Mouse (Mus musculus) left cerebral cortex, adult 6 months (tissue): Measurements from ENCODE around the gene Cyp2c50. TPM values are rescaled to one million over a fixed set of nuclear protein-coding genes. Genes with fewer than 3 reads are reported as not detected.

Experiments
- long read RNA-seq, 2 experiments: library from polyadenylated mRNA; unstranded; transcript quantifications; one replicate each; pipeline ENCODE4 v2.0.0; 2019 to 2020
- polyA plus RNA-seq: library from polyadenylated mRNA; unstranded; fragments of <200 nt; fragmentation: Nextera tagmentation; gene quantifications from 2 replicates; pipeline ENCODE4 v1.2.3, GENCODE M21; 2021

The Cyp2c50 gene
- polyA plus RNA-seq: not detected in 2 replicates
- long read RNA-seq, experiment 1: 0 reads
- long read RNA-seq, experiment 2: 0 reads

GRCm38 (mm10) chr19:40089421-40089820 is at the start of gene Cyp2c50:
TSS of gene Cyp2c50 (plus strand) at chr19:40089688.

DNA sequence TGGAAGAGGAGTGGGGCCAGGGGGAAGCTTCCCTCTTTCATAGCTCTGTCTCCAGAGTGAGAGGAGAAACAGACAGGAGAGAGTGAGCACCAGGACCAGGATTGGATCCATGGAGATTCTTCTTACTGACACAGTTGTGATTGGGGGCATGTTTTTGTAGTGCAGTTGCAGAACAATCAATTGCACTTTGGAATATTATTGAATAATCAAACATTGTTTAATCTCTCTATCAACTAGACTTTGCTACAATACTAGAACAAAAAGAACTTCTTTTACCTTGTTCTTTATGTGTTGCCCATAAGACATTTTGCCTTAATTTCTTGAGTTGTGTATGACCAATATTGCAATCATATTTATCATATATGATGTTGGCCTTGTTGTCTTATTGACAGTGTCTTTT is 15.8 kb upstream of the Cyp2c50 start, which contains the start of gene Cyp2c54:
Gene Cyp2c54 (minus strand): TSS at position 127 of the 400 bp plus-strand sequence.

Other genes with a start within 250 kb of the Cyp2c50 start
- gene Cyp2c69, start 202.9 kb upstream of the Cyp2c50 start, polyA plus RNA-seq: not detected in 2 replicates
- gene Cyp2c37, start 97.3 kb upstream of the Cyp2c50 start, polyA plus RNA-seq: not detected in 2 replicates
- not detected in 2 replicates for gene Cyp2c54, start 15.9 kb upstream of the Cyp2c50 start, polyA plus RNA-seq
- not detected in 2 replicates for gene Cyp2c70, start 97.6 kb downstream of the Cyp2c50 start, polyA plus RNA-seq
- 16.2 and 22.2 TPM in 2 replicates for gene Pdlim1, start 182.2 kb downstream of the Cyp2c50 start, polyA plus RNA-seq